Mouse (Mus musculus) embryonic fibroblast, embryonic 13.5 days (primary cell): ENCODE measurements at regions not wholly inside any gene's neighbourhood (a gene's known extent, or its start where the extent isn't known, plus 50 kb on each side); places are given as distances from the start of the nearest gene placed in this dataset.

Experiments used
- H3K27ac ChIP-seq: 2 replicates; pipeline ENCODE4 v1.5.1; 2012; ENCODE audit warnings: low read length, control low read depth, inconsistent platforms; ENCODE audit not compliant: insufficient read depth
- H3K4me1 ChIP-seq: 2 replicates; pipeline ENCODE4 v1.6.1; 2011; ENCODE audit warnings: low read length; ENCODE audit not compliant: control insufficient read depth, insufficient read depth
- H3K4me3 ChIP-seq: 2 replicates; pipeline ENCODE4 v1.5.1; 2011; ENCODE audit warnings: mild to moderate bottlenecking, control low read depth, low read length; ENCODE audit not compliant: insufficient read depth
- CTCF ChIP-seq: IDR thresholded peaks from 2 replicates; pipeline ENCODE4 v1.5.1; 2011; ENCODE audit warnings: mild to moderate bottlenecking, control low read depth, low read length, moderate library complexity, borderline replicate concordance; ENCODE audit not compliant: insufficient read depth
- POLR2A ChIP-seq: IDR thresholded peaks from 2 replicates; pipeline ENCODE4 v1.6.1; 2011; ENCODE audit warnings: low read depth, mild to moderate bottlenecking, control low read depth, low read length, moderate library complexity

DNA sequence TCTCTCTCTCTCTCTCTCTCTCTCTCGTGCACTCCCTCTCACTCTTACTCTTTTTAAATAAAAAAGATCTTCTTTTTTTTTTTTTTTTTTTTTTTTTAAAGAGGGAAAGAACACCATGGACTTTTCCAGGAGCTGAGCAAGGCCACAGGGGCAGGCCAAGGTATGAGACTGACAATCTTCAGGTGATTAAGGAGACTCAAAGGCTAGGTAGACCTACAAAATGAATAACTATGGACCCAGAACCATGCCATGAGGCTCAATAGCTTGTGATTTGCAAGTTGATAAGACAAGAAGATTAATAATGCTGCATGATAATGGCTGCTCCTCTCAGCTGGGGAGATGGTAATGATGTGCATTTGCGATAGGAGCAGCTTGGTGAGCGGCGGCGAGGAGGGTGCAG is 414.9 kb downstream of the Tfec start:
- TF ChIP-seq CTCF: no peak
- no peak for TF ChIP-seq POLR2A
- Histone ChIP-seq H3K27ac (no peak overlapping the region), H3K4me1 (peaks cover 3% of the 10 kb centered on the region; the same call in 1 of the 2 replicates), H3K4me3 (no peak overlapping the region)

- no peak overlapping the region for H3K27ac ChIP-seq
Observed at GRCm38 (mm10) chr6:16468693-16469375, 429.4 kb downstream of the Tfec start.

DNA sequence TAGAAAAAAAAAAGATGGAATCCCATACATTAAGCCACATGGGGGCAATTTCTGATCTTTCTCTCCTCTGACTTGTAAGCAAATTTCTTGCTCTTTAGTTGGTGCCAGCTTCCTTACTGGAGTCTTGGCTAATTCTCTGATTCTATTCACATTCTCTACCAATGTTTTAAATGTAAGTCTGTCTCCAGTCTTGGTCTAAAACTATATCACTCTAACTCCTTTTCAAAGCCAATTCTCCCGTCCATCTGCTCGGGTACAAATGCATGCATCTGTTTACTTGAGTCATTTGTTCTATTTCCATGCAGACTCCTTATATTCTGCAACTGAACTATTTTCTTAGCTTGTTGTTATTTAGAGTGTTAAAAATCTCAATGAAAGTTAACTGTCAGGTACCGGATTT is 440.0 kb downstream of the Tfec start:
- Histone ChIP-seq H3K4me1 (no peaks in the 10 kb centered on the region), H3K4me3 (no peak overlapping the region), H3K27ac (no peak overlapping the region)
- no peak for TF ChIP-seq POLR2A
- no peak for TF ChIP-seq CTCF

More at GRCm38 (mm10) chr6:16468693-16469375, 429.4 kb downstream of the Tfec start:
- no peaks in the 10 kb centered on the region for H3K4me1 ChIP-seq
- H3K4me3 ChIP-seq: no peak overlapping the region
- TF ChIP-seq POLR2A: no peak
- no peak for TF ChIP-seq CTCF
